Mouse (Mus musculus) midbrain, embryonic 12.5 days (tissue): ENCODE measurements at regions not wholly inside any gene's neighbourhood (a gene's known extent, or its start where the extent isn't known, plus 50 kb on each side); places are given as distances from the start of the nearest gene placed in this dataset.

Experiments used
- ATAC-seq: fragments of 200-750 bp; cut with Nextera tagmentation; 2 replicates; pipeline ENCODE4 v1.8.0; 2017; ENCODE audit warnings: low read depth, moderate TSS enrichment, moderate library complexity; ENCODE audit not compliant: low FRiP score
- H3K27ac ChIP-seq: fragments of 300-500 bp; sonication (generic); replicated peaks from 2 replicates; pipeline ENCODE4 v1.5.1; 2016; ENCODE audit warnings: mild to moderate bottlenecking
- H3K27me3 ChIP-seq: fragments of 300-500 bp; sonication (generic); 2 replicates; pipeline ENCODE4 v1.6.1; 2016; ENCODE audit warnings: mild to moderate bottlenecking
- H3K36me3 ChIP-seq: fragments of 300-500 bp; sonication (generic); 2 replicates; pipeline ENCODE4 v1.6.1; 2016
- H3K4me1 ChIP-seq: fragments of 300-500 bp; sonication (generic); 2 replicates; pipeline ENCODE4 v1.6.1; 2016
- H3K4me2 ChIP-seq: fragments of 300-500 bp; sonication (generic); replicated peaks from 2 replicates; pipeline ENCODE4 v1.6.1; 2016; ENCODE audit warnings: mild to moderate bottlenecking, moderate library complexity
- H3K4me3 ChIP-seq: fragments of 300-500 bp; sonication (generic); 2 replicates; pipeline ENCODE4 v1.5.1; 2016; ENCODE audit warnings: mild to moderate bottlenecking
- H3K9ac ChIP-seq: fragments of 300-500 bp; sonication (generic); replicated peaks from 2 replicates; pipeline ENCODE4 v1.6.1; 2016; ENCODE audit warnings: mild to moderate bottlenecking, moderate library complexity
- H3K9me3 ChIP-seq: fragments of 300-500 bp; sonication (generic); 2 replicates; pipeline ENCODE4 v1.6.1; 2016; ENCODE audit warnings: mild to moderate bottlenecking
- WGBS: fragments of 180-500 bp; shearing (Covaris S2); methylation state at CpG from one replicate; pipeline ENCODE4 v1.1.7; 2016; 5-methylcytosine and 5-hydroxymethylcytosine counted together

GRCm38 (mm10) chr13:42603308-42603707, 77.1 kb upstream of the Phactr1 start:
- no peak overlapping the region for H3K27ac ChIP-seq
- no peaks in the 10 kb centered on the region for H3K36me3 ChIP-seq
- H3K4me1 ChIP-seq, result no peaks in the 10 kb centered on the region
- H3K9ac ChIP-seq, result no peak overlapping the region
- H3K4me3 ChIP-seq, result no peak overlapping the region
- H3K27me3 ChIP-seq, result no peaks in the 10 kb centered on the region
- WGBS, result 79% methylated on average over 4 of the region's 4 CpGs
- ATAC-seq, result no peak
- H3K9me3 ChIP-seq, result no peaks in the 10 kb centered on the region
- H3K4me2 ChIP-seq, result no peak overlapping the region

- 57% methylated on average over 10 of the region's 10 CpGs for WGBS
- Histone ChIP-seq H3K27ac (no peak overlapping the region), H3K4me3 (no peak overlapping the region), H3K27me3 (no peaks in the 10 kb centered on the region), H3K9ac (no peak overlapping the region), H3K36me3 (no peaks in the 10 kb centered on the region), H3K4me2 (no peak overlapping the region), H3K9me3 (no peaks in the 10 kb centered on the region), H3K4me1 (peaks cover 4% of the 10 kb centered on the region; the same call in 1 of the 2 replicates)
- ATAC-seq, result no peak
Observed at GRCm38 (mm10) chr13:42607735-42608134, 72.7 kb upstream of the Phactr1 start.

- H3K9ac ChIP-seq, result no peak overlapping the region
- WGBS, result 17% methylated on average over 4 of the region's 4 CpGs
- no peak for ATAC-seq
- H3K9me3 ChIP-seq, result no peaks in the 10 kb centered on the region
- no peak overlapping the region for H3K4me3 ChIP-seq
- peaks cover 4% of the 10 kb centered on the region; the same call in 1 of the 2 replicates for H3K4me1 ChIP-seq
- H3K36me3 ChIP-seq, result no peaks in the 10 kb centered on the region
- no peak overlapping the region for H3K27ac ChIP-seq
- H3K4me2 ChIP-seq, result no peak overlapping the region
- H3K27me3 ChIP-seq, result no peaks in the 10 kb centered on the region
Observed at GRCm38 (mm10) chr13:42608963-42609362, 71.5 kb upstream of the Phactr1 start.

GRCm38 (mm10) chr13:42613326-42613725, 67.1 kb upstream of the Phactr1 start:
- no peak overlapping the region for H3K4me2 ChIP-seq
- H3K27me3 ChIP-seq, result no peaks in the 10 kb centered on the region
- H3K36me3 ChIP-seq, result no peaks in the 10 kb centered on the region
- peaks cover 4% of the 10 kb centered on the region; the same call in 1 of the 2 replicates for H3K4me1 ChIP-seq
- no peak overlapping the region for H3K9ac ChIP-seq
- no peak for ATAC-seq
- H3K4me3 ChIP-seq, result no peak overlapping the region
- 87% methylated on average over 4 of the region's 4 CpGs for WGBS
- no peak overlapping the region for H3K27ac ChIP-seq
- no peaks in the 10 kb centered on the region for H3K9me3 ChIP-seq

- Histone ChIP-seq H3K4me3 (no peak overlapping the region), H3K36me3 (no peaks in the 10 kb centered on the region), H3K4me2 (no peak overlapping the region), H3K4me1 (no peaks in the 10 kb centered on the region), H3K9me3 (no peaks in the 10 kb centered on the region), H3K27ac (no peak overlapping the region), H3K27me3 (no peaks in the 10 kb centered on the region), H3K9ac (no peak overlapping the region)
- 89% methylated on average over 5 of the region's 5 CpGs for WGBS
- no peak for ATAC-seq
Observed at GRCm38 (mm10) chr13:42615826-42616225, 64.6 kb upstream of the Phactr1 start.

- Histone ChIP-seq H3K4me1 (no peaks in the 10 kb centered on the region), H3K27me3 (no peaks in the 10 kb centered on the region), H3K36me3 (no peaks in the 10 kb centered on the region), H3K9ac (no peak overlapping the region), H3K27ac (no peak overlapping the region), H3K4me3 (no peak overlapping the region), H3K4me2 (no peak overlapping the region), H3K9me3 (no peaks in the 10 kb centered on the region)
- 88% methylated on average over 6 of the region's 6 CpGs for WGBS
- no peak for ATAC-seq
Observed at GRCm38 (mm10) chr13:42617225-42617624, 63.2 kb upstream of the Phactr1 start.

GRCm38 (mm10) chr13:42617844-42618243, 62.6 kb upstream of the Phactr1 start:
- 65% methylated on average over 4 of the region's 4 CpGs for WGBS
- Histone ChIP-seq H3K9me3 (no peaks in the 10 kb centered on the region), H3K36me3 (no peaks in the 10 kb centered on the region), H3K27ac (no peak overlapping the region), H3K4me1 (no peaks in the 10 kb centered on the region), H3K4me3 (no peak overlapping the region), H3K9ac (no peak overlapping the region), H3K4me2 (no peak overlapping the region), H3K27me3 (no peaks in the 10 kb centered on the region)
- no peak for ATAC-seq

GRCm38 (mm10) chr13:42619555-42620280, 60.7 kb upstream of the Phactr1 start:
- Histone ChIP-seq H3K4me3 (no peak overlapping the region), H3K27me3 (no peaks in the 10 kb centered on the region)
- ATAC-seq, result no peak

GRCm38 (mm10) chr13:42623491-42623890, 56.9 kb upstream of the Phactr1 start:
- Histone ChIP-seq H3K27me3 (no peaks in the 10 kb centered on the region), H3K4me1 (no peaks in the 10 kb centered on the region), H3K27ac (no peak overlapping the region), H3K9me3 (no peaks in the 10 kb centered on the region), H3K4me2 (no peak overlapping the region), H3K36me3 (no peaks in the 10 kb centered on the region), H3K4me3 (no peak overlapping the region), H3K9ac (no peak overlapping the region)
- ATAC-seq, result no peak
- WGBS, result 53% methylated on average over 5 of the region's 5 CpGs

More at GRCm38 (mm10) chr13:42619555-42620280, 60.7 kb upstream of the Phactr1 start:
- Histone ChIP-seq H3K27ac (no peak overlapping the region), H3K4me1 (no peaks in the 10 kb centered on the region), H3K9ac (no peak overlapping the region), H3K9me3 (no peaks in the 10 kb centered on the region), H3K36me3 (no peaks in the 10 kb centered on the region), H3K4me2 (no peak overlapping the region)
- 92% methylated on average over 6 of the region's 6 CpGs for WGBS
